Mouse (Mus musculus): ENCODE data around the gene Hes5.

- TF ChIP-seq CTCF (IDR thresholded peaks at IDR 0.05; ENCODE audit: extremely low read depth, insufficient read length, insufficient replicate concordance, low read depth, low read length), result no peak
- TF ChIP-seq POLR2A (IDR thresholded peaks at IDR 0.05; ENCODE audit: low read depth, low read length), result no peak
These were observed 568 bp upstream of the Hes5 start for GRCm38 (mm10) chr4:154960021-154960689.

All from small intestine, adult 2 months (tissue).